Mouse (Mus musculus) left cerebral cortex, postnatal 10 days (tissue): ENCODE data around the gene Sord. TPM values are rescaled to one million over a fixed set of nuclear protein-coding genes. Genes with fewer than 3 reads are reported as not detected.

Experiments
- DNase-seq, 2 experiments: peaks; one replicate each; pipeline ENCODE4 v3.0.0; 2021 to 2022; ENCODE audit warnings: low spot score in 2 of 2, mixed read lengths in 1 of 2; ENCODE audit errors: extremely low spot score in 1 of 2
- intact Hi-C: fragments of 180-260 bp; cut with DNase I; formaldehyde crosslinking; loops from one replicate; pipeline ENCODE4 v1.15.1; 2025
- total RNA-seq, 2 experiments: library from RNA; stranded (reverse); gene quantifications; 2 replicates each; pipeline ENCODE4 v1.2.3; 2021

Sord gene
- total RNA-seq, 2 experiments from 2014 or later, result 15.0 to 16.3 TPM

DNA sequence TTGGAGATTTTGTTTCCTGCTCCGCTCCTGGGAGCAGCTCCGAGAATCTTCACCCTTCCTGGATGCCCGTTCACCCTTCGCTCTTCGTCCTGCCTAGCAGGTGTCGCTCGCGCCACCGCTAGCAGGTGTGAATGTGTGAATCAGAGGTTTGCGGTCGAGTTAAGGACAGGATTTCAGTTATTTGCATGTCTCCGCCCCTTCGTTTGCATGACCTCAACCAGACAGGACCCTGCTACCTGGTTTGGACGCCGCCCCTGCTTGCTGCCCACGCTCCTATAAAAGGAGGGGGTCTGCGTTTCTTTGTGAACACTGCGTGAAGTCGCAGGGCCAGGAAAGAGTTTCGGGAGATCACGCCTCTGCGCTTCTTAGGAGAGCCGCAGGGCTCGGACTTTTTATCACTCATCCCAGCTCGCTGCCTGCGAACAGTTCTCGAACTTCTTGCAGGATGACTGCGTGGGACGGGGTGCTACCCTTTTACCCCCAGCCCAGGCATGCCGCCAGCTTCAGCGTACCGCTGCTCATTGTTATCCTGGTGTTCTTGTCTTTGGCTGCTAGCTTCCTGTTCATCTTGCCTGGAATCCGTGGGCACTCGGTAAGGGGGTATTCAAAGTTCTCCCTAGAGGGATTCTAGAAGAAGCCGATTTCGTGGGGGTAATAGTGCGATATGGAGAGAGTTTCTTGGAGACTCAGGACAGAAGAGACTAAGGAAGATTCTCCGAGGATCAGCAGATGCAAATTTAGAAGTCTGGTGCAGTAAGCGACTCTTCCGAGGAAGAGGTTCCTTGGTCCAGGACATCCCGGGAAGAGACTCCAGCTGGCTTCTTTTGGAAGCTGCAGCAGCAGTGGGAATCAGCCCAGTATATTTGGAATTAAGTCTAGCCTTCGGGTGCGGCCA is 64.3 kb downstream of the Sord start, which contains the start of gene Duoxa2:
TSS of gene Duoxa2 (plus strand) at position 305 of the 895 bp plus-strand sequence.
- intact Hi-C loops, result no loop called here

GRCm38 (mm10) chr2:122299911-122300655 is 65.5 kb downstream of the Sord start:
- intact Hi-C loops, result loop anchor here (5.0 to 10.0 kb wide), 2 partner anchors 108 to 255 kb away; no protein-coding TSS in a partner anchor
- no peak for DNase-seq

More for the DNA sequence above, 64.3 kb downstream of the Sord start, which contains the start of gene Duoxa2:
- DNase-seq, result no peak

DNA sequence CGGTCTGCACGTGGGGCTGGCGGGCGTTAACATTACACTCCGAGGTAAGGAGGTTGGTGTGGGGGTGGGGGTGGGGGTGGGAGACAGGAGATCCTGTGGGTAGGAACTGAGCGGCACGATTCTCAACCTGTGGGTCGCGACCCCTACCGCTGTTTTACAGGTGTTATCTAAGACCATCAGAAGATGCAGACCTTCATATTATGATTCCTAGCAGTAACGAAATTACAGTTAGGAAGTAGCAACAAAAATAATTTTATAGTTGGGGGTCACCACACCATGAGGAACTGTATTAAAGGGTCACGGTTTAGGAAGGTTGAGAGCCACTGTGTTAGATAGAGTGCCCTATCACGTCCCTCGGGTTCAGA is 66.1 kb downstream of the Sord start:
- intact Hi-C loops, result loop anchor here (5.0 to 10.0 kb wide), 2 partner anchors 108 to 254 kb away; no protein-coding TSS in a partner anchor
- no peak for DNase-seq

GRCm38 (mm10) chr2:122301081-122301920 is 66.8 kb downstream of the Sord start:
- intact Hi-C loops, result loop anchor here (5.0 to 10.0 kb wide), 2 partner anchors 109 to 254 kb away; no protein-coding TSS in a partner anchor
- peak in 1 of 2 experiments; percentile 64 for DNase-seq

DNA sequence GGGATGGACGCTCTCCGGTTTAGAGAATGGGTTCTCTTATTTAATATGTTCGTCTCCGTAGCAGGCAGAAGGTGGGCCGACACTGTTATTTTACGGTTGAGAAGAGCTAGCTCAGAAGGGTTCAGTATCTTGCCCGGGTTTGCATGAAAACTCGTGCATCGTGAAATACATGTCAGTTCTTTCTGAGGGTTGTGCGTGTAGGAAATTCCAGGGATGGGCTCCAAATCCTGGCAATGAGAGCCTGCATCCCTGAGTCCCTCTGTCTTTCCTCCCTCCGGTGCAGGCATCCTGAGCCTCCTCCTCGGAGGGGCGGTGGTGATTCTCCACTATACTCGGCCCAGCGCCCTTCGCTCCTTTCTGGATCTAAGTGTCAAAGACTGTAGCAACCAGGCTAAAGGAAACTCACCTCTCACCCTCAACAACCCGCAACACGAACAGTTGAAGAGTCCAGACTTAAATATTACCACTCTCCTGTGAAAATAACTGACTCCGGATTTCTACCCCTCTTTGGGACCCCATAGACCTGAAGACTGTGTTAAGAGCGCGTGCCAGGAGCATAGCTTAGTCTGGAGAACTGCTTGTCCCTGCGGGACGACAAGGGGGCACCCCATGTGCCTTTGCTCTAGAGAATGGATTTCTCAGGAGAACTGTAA is 67.5 kb downstream of the Sord start:
- intact Hi-C loops, result loop anchor here (5.0 to 10.0 kb wide), 2 partner anchors 110 to 253 kb away; no protein-coding TSS in a partner anchor
- no peak for DNase-seq

GRCm38 (mm10) chr2:122302574-122303241 is 68.2 kb downstream of the Sord start:
- intact Hi-C loops, result loop anchor here (5.0 to 10.0 kb wide), 2 partner anchors 110 to 252 kb away; no protein-coding TSS in a partner anchor
- DNase-seq, result peak; percentile 51 to 67

- no peak for DNase-seq
- intact Hi-C loops, result loop anchor here (5.0 to 10.0 kb wide), 2 partner anchors 112 to 250 kb away; no protein-coding TSS in a partner anchor
These were observed 70.0 kb downstream of the Sord start for GRCm38 (mm10) chr2:122304544-122304943.

GRCm38 (mm10) chr2:122305097-122305892 is 70.7 kb downstream of the Sord start:
- DNase-seq, result no peak

DNA sequence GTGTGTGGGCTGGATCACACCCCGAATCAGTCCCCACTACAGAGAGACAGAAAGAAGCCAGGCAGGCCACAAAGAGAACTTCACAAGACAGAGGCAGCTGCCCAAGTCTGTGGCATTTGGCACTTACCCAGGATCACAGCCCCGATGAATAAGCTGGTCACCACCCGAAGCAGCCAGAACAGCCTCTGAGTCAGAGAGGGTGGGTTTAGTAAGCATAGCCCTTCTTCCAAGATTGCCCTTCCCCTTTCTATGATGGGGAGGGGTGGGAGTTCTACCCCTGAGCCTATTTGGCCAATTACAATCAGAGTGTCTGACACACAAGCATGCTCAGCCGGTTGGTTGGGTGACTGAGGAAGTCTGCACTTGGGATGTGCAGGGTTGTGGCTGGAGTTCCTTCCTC is 71.6 kb downstream of the Sord start:
- DNase-seq, result peak; percentile 36 to 51
- intact Hi-C loops, result loop anchor here (10.0 kb wide), 1 partner anchor 249 kb away; no protein-coding TSS in a partner anchor

More at GRCm38 (mm10) chr2:122305097-122305892, 70.7 kb downstream of the Sord start:
- intact Hi-C loops, result loop anchor here (10.0 kb wide), 1 partner anchor 250 kb away; no protein-coding TSS in a partner anchor

DNA sequence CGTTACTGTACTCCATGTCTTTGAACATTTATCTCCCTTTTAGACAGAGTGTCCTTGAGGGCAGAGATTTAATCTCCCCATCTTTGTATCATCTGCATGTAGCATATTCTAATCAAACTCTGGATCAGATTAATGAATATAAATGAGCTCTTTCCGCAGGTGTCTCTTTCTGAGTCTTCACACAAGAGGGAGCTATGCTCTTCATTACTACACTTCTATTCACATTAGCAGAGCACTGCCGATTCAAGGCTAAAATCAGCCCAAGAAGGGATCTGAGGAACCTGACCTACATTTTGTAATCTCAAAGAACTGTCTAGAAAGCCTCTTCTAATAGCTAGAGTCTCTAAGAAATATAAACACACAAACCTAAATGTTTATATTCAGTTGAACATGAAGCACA is 75.1 kb downstream of the Sord start:
- DNase-seq, result no peak
- intact Hi-C loops, result loop anchor here (10.0 kb wide), 1 partner anchor 245 kb away; no protein-coding TSS in a partner anchor

DNA sequence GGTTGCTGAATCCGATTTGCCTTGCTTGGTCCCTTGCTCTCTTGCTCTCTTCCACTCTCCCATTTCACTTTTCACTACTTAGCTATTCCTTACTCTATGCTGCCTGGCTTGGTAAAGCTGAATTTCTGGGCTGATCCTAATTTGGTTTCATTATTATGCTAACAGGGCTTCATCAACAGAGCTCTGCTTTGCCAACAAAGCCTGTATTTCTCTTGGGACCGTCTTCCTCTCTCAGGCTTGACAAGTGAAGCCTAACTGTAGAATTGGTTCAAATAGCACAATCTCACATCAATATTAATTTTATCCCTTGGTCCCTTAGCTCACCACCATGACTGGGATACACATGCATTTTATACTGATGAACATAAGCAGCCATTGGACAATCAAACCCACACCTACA is 77.0 kb downstream of the Sord start:
- no peak for DNase-seq
- intact Hi-C loops, result no loop called here

GRCm38 (mm10) chr2:122312722-122313417 is 78.3 kb downstream of the Sord start:
- intact Hi-C loops, result no loop called here
- DNase-seq, result peak in 1 of 2 experiments; percentile 72

DNA sequence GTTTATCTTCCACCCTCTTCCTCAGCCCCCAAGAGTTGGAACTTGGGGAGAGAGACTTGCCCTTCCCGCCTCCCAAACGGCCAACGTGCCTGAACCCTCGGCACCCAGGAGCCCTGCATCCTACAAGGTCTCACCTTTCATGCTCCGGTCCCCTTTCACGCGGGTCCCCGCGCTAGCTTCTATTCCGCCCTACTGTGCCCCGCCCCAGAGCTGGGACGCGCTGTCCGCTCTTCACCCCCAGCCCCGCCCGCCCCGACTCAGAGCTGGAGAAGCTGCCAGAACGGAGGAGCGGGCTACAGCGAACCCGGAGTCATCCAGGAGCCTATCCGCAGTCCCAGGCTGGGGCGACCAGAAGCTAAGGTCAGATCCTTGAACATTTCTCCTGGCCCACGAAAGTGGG is 79.0 kb downstream of the Sord start, which contains the start of gene Duoxa1:
TSS of gene Duoxa1 (minus strand) at position 195 of the 400 bp plus-strand sequence.
- intact Hi-C loops, result no loop called here
- DNase-seq, result no peak
